Mouse (Mus musculus) MEL (cell line): ENCODE results near the gene Ptpre. TPM values are rescaled to one million over a fixed set of nuclear protein-coding genes. Genes with fewer than 3 reads are reported as not detected.
A peak's percentile ranks its signal among the peaks of the same experiment; 100 is the strongest.

Source experiments
- DNase-seq: peaks from one replicate; pipeline ENCODE4 v3.0.0; 2011; ENCODE audit warnings: low read depth, low spot score
- H3K27ac ChIP-seq: 2 replicates; pipeline ENCODE4 v1.5.1; 2012; ENCODE audit warnings: low read depth, mild to moderate bottlenecking, control low read depth, low read length, moderate library complexity; ENCODE audit not compliant: control insufficient read depth
- H3K27me3 ChIP-seq, 2 experiments: fragments of 150-350 bp in 1 of 2; sonication (generic) in 1 of 2; 2 replicates each; pipeline ENCODE4 v1.6.1; 2012; ENCODE audit warnings: low read length in 2 of 2, mild to moderate bottlenecking in 2 of 2, improper control_type of control experiment in 1 of 2, moderate library complexity in 1 of 2; ENCODE audit not compliant: insufficient read depth in 2 of 2, control insufficient read depth in 1 of 2
- H3K36me3 ChIP-seq, 2 experiments: 2 replicates each; pipeline ENCODE4 v1.6.1; 2012 to 2014; ENCODE audit warnings: low read length in 2 of 2, improper control_type of control experiment in 1 of 2, inconsistent platforms in 1 of 2, mild to moderate bottlenecking in 1 of 2; ENCODE audit not compliant: insufficient read depth in 2 of 2, control insufficient read depth in 1 of 2
- H3K4me1 ChIP-seq, 2 experiments: fragments of 150-350 bp in 1 of 2; sonication (generic) in 1 of 2; 2 replicates each; pipeline ENCODE4 v1.6.1; 2012; ENCODE audit warnings: low read length in 2 of 2, improper control_type of control experiment in 1 of 2, mild to moderate bottlenecking in 1 of 2; ENCODE audit not compliant: insufficient read depth in 2 of 2, control insufficient read depth in 1 of 2
- H3K4me3 ChIP-seq, 2 experiments: fragments of 150-350 bp in 1 of 2; sonication (generic) in 1 of 2; 2 replicates each; pipeline ENCODE4 v1.5.1; 2012; ENCODE audit warnings: low read depth in 2 of 2, low read length in 2 of 2, mild to moderate bottlenecking in 2 of 2, moderate library complexity in 2 of 2, control low read depth in 1 of 2, improper control_type of control experiment in 1 of 2; ENCODE audit not compliant: control insufficient read depth in 1 of 2, insufficient read depth in 1 of 2
- H3K79me2 ChIP-seq: 2 replicates; pipeline ENCODE4 v1.6.1; 2012; ENCODE audit warnings: mild to moderate bottlenecking, low read length, moderate library complexity; ENCODE audit not compliant: control insufficient read depth, poor library complexity, insufficient read depth
- H3K9ac ChIP-seq: 2 replicates; pipeline ENCODE4 v1.6.1; 2012; ENCODE audit warnings: low read depth, mild to moderate bottlenecking, control low read depth, low read length, moderate library complexity; ENCODE audit not compliant: control insufficient read depth, poor library complexity, severe bottlenecking
- H3K9me3 ChIP-seq: fragments of 150-350 bp; sonication (generic); replicated peaks from 2 replicates; pipeline ENCODE4 v1.6.1; 2012; ENCODE audit warnings: mild to moderate bottlenecking, low read length, improper control_type of control experiment, moderate library complexity; ENCODE audit not compliant: insufficient read depth
- CHD1 ChIP-seq: IDR thresholded peaks from 2 replicates; pipeline ENCODE4 v1.6.1; 2012; ENCODE audit warnings: low read depth, mild to moderate bottlenecking, inconsistent platforms, low read length, improper control_type of control experiment
- CTCF ChIP-seq, 3 experiments: IDR thresholded peaks in 2 of 3; conservative IDR thresholded peaks in 1 of 3; 2 replicates each; pipeline ENCODE4 v1.5.1; 2011 to 2012; ENCODE audit warnings: low read length in 3 of 3, low read depth in 2 of 3, mild to moderate bottlenecking in 2 of 3, improper control_type of control experiment in 1 of 3, inconsistent platforms in 1 of 3, mixed read lengths in 1 of 3, moderate library complexity in 1 of 3; ENCODE audit not compliant: control insufficient read depth in 1 of 3, insufficient read depth in 1 of 3, poor library complexity in 1 of 3, severe bottlenecking in 1 of 3
- ELF1 ChIP-seq: IDR thresholded peaks from 2 replicates; pipeline ENCODE4 v1.6.1; 2014; ENCODE audit warnings: low read depth, mild to moderate bottlenecking, inconsistent platforms, low read length, improper control_type of control experiment, moderate library complexity
- EP300 ChIP-seq, 2 experiments: IDR thresholded peaks; 2 replicates each; pipeline ENCODE4 v1.6.1; 2011; ENCODE audit warnings: improper control_type of control experiment in 2 of 2, low read length in 2 of 2, low read depth in 1 of 2, mild to moderate bottlenecking in 1 of 2
- ETS1 ChIP-seq: IDR thresholded peaks from 2 replicates; pipeline ENCODE4 v1.6.1; 2012; ENCODE audit warnings: low read depth, mild to moderate bottlenecking, inconsistent platforms, low read length, improper control_type of control experiment, moderate library complexity
- HCFC1 ChIP-seq: IDR thresholded peaks from 2 replicates; pipeline ENCODE4 v1.6.1; 2012; ENCODE audit warnings: low read depth, mild to moderate bottlenecking, inconsistent platforms, low read length, improper control_type of control experiment, moderate library complexity
- MAFK ChIP-seq: IDR thresholded peaks from 2 replicates; pipeline ENCODE4 v1.6.1; 2011; ENCODE audit warnings: low read depth, mild to moderate bottlenecking, low read length, improper control_type of control experiment, borderline replicate concordance
- MXI1 ChIP-seq: IDR thresholded peaks from 2 replicates; pipeline ENCODE4 v1.6.1; 2011; ENCODE audit warnings: mild to moderate bottlenecking, low read depth, low read length, improper control_type of control experiment
- MYC ChIP-seq: IDR thresholded peaks from 2 replicates; pipeline ENCODE4 v1.6.1; 2011; ENCODE audit warnings: low read depth, mild to moderate bottlenecking, low read length, improper control_type of control experiment, moderate library complexity
- NRF1 ChIP-seq: IDR thresholded peaks from 2 replicates; pipeline ENCODE4 v1.6.1; 2014; ENCODE audit warnings: low read depth, mild to moderate bottlenecking, inconsistent platforms, low read length, improper control_type of control experiment, moderate library complexity; ENCODE audit not compliant: poor library complexity, insufficient read depth, severe bottlenecking
- POLR2A ChIP-seq, 2 experiments: IDR thresholded peaks; 2 replicates each; pipeline ENCODE4 v1.6.1; 2011 to 2012; ENCODE audit warnings: low read length in 2 of 2, mild to moderate bottlenecking in 2 of 2, control low read depth in 1 of 2, improper control_type of control experiment in 1 of 2, low read depth in 1 of 2, moderate library complexity in 1 of 2; ENCODE audit not compliant: control insufficient read depth in 1 of 2, insufficient read depth in 1 of 2, poor library complexity in 1 of 2
- RAD21 ChIP-seq: IDR thresholded peaks from 2 replicates; pipeline ENCODE4 v1.6.1; 2011; ENCODE audit warnings: mild to moderate bottlenecking, low read depth, low read length, improper control_type of control experiment
- SIN3A ChIP-seq: IDR thresholded peaks from 2 replicates; pipeline ENCODE4 v1.6.1; 2012; ENCODE audit warnings: low read length, improper control_type of control experiment, inconsistent platforms
- TAL1 ChIP-seq: IDR thresholded peaks from 2 replicates; pipeline ENCODE4 v1.6.1; 2012; ENCODE audit warnings: mild to moderate bottlenecking, inconsistent platforms, low read length, moderate library complexity, mixed read lengths
- TCF12 ChIP-seq: IDR thresholded peaks from 2 replicates; pipeline ENCODE4 v1.6.1; 2014; ENCODE audit warnings: low read depth, mild to moderate bottlenecking, inconsistent platforms, low read length, improper control_type of control experiment, moderate library complexity
- ZKSCAN1 ChIP-seq: IDR thresholded peaks from 2 replicates; pipeline ENCODE4 v1.6.1; 2012; ENCODE audit warnings: low read depth, mild to moderate bottlenecking, inconsistent platforms, low read length, improper control_type of control experiment, moderate library complexity
- ZMIZ1 ChIP-seq: IDR thresholded peaks from 2 replicates; pipeline ENCODE4 v1.6.1; 2012; ENCODE audit warnings: low read depth, mild to moderate bottlenecking, inconsistent platforms, low read length, improper control_type of control experiment, moderate library complexity
- polyA plus RNA-seq, 2 experiments: library from polyadenylated mRNA; stranded (reverse) in 1 of 2; unstranded in 1 of 2; fragments of >175 nt in 1 of 2; fragments of >200 nt in 1 of 2; gene quantifications; 2 replicates each; pipeline versions ENCODE4 v1.2.1 to v1.2.4; 2012; ENCODE audit warnings: low replicate concordance in 2 of 2, low read depth in 1 of 2; ENCODE audit not compliant: insufficient read length in 2 of 2, insufficient read depth in 1 of 2, missing spikeins in 1 of 2
- total RNA-seq: library from RNA; depleted of rRNA; stranded (reverse); fragments of 300-350 nt; gene quantifications from 2 replicates; pipeline ENCODE4 v1.2.3, GENCODE M21; 2012

The Ptpre gene
- total and polyA plus RNA-seq, 3 experiments, result 4.9 to 12.9 TPM; not detected in 1

DNA sequence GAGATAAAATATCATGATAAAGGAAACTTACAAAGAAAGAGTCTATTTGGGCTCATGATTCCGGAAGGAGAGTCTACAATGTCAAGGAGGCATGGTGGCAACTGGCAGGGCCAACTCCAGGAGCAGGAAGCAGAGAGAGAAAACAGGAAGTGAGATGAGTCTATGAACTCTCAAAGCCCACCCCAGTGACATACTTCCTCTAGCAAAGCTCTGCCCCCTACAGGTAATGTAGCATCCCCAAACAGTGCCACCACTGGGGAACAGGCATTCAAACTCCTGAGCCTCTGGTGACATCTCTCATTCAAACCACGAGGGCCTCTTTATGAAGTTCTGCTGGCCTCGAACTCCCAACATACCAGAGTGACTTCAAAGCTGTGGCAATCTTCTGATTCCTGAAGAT lies 25.6 kb upstream of the Ptpre start (continued):
- TF ChIP-seq SIN3A (no peak), RAD21 (no peak), CTCF (IDR thresholded peaks at IDR 0.05 in 2 of 3, conservative IDR thresholded peaks at IDR 0.05 in 1 of 3; ENCODE audit: control insufficient read depth in 1 of 3, insufficient read depth in 1 of 3, low read depth in 2 of 3, low read length in 3 of 3, poor library complexity in 1 of 3, severe bottlenecking in 1 of 3) (peak in 1 of 3 experiments; percentile 32; a peak in 2 of 6 replicates), HCFC1 (0 out of 2 replicates have a peak, but pooled peaks have one; percentile 35)

DNA sequence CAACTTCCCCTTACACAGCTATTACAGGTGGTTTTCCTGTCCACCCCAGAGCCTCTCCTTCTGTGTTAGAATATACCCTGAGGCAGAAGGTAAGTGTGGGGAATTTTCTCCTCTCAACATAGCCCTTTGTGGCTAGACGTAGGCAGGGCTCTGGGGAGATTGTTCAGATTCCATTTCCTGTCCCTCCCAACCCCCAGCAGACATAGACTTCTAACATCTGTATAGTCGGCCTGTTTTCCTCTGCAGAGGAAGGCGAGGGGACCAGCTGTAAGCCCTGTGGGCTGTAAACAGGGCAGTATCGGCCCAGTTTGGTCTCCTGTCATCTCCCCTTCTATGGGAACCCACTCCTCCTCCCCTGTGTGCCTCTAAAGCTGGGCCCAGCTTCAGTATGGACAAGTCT lies 20.1 kb upstream of the Ptpre start:
- H3K4me1 ChIP-seq, result peaks cover 0 to 5% of the 10 kb centered on the region in 2 experiments; a peak in 2 of 4 replicates
- H3K27ac ChIP-seq, result no peak overlapping the region
- H3K9me3 ChIP-seq, result no peaks in the 10 kb centered on the region
- no peak overlapping the region for H3K4me3 ChIP-seq
- TF ChIP-seq ZMIZ1, result no peak
- TF ChIP-seq, all 39 proteins: peak for 0
- no peak for DNase-seq
- no peaks in the 10 kb centered on the region for H3K79me2 ChIP-seq
- no peak overlapping the region for H3K9ac ChIP-seq
- H3K36me3 ChIP-seq, result no peaks in the 10 kb centered on the region
- H3K27me3 ChIP-seq, result peaks cover 0 to 2% of the 10 kb centered on the region in 2 experiments; a peak in 1 of 4 replicates

DNA sequence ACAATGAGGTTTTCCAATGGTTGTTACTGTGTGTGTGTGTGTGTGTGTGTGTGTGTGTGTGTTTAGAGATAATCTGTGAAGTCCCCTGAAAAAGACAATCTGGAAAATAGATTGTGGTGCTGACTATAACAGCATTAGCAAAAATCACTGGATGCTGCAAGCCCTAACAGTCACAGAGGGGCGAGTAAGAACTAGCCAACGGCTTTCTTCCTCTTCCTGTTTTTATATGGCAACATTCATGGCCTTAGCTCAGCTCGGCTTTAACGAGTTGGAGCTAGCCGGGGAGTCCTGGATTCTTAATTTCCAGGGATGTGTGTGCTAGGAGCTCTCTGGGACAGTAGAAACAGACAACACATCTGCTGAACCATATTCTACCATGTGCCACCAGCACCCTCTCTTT lies 17.0 kb upstream of the Ptpre start:
- peaks cover 0 to 2% of the 10 kb centered on the region in 2 experiments; a peak in 1 of 4 replicates for H3K27me3 ChIP-seq
- peaks cover 0 to 5% of the 10 kb centered on the region in 2 experiments; a peak in 2 of 4 replicates for H3K4me1 ChIP-seq
- no peak overlapping the region for H3K27ac ChIP-seq
- peak; percentile 37 for DNase-seq
- H3K4me3 ChIP-seq, result no peak overlapping the region
- H3K9me3 ChIP-seq, result no peaks in the 10 kb centered on the region
- no peaks in the 10 kb centered on the region for H3K36me3 ChIP-seq
- TF ChIP-seq ZKSCAN1, result no peak
- TF ChIP-seq TCF12, result no peak
- H3K9ac ChIP-seq, result peak overlapping the region; percentile 35; the same call in 1 of the 2 replicates
- H3K79me2 ChIP-seq, result no peaks in the 10 kb centered on the region

DNA sequence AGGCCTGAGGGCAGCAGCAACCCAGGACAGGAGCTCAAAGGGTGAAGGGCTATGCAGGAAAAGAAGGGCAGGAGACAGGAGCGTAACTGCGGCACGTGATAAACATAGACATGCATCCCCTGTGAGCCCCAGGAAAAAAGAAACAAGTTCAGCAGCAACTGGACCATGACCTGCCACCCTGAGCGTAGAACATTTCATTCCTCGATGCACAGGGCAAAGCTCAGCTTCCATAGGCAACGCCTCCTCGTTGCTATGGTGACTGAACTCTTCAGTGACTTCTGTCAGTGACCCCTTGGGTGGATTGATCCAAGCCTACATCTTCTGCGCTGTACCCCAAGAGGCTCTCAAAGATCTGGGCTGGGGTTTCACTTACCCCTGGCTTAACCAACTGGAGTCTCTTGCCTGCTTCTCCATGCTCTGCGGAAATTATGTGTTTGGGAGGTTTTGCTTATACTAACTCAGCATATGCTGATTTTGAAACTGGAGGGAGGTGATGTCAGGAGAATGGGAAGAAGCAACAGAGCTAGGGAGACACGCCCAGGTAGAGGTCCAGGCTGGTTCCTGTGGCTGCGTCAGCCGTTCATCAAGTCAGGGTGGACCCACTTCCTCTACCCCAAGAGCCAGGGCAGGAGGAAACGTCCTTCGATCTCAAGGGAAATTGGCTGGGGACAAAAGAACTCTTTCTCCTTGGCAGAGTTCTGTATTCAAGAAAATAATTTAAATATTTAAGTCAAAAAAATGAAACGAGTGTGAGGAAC lies 15.3 kb upstream of the Ptpre start:
- Histone ChIP-seq H3K4me1 (peaks cover 0 to 12% of the 10 kb centered on the region in 2 experiments; a peak in 2 of 4 replicates), H3K9ac (no peak overlapping the region), H3K36me3 (no peaks in the 10 kb centered on the region; a peak in 1 of 4 replicates), H3K27ac (no peak overlapping the region), H3K9me3 (no peaks in the 10 kb centered on the region), H3K4me3 (no peak overlapping the region), H3K79me2 (no peaks in the 10 kb centered on the region), H3K27me3 (peaks cover 0 to 2% of the 10 kb centered on the region in 2 experiments; a peak in 1 of 4 replicates)
- DNase-seq, result no peak
- TF ChIP-seq MAFK, result no peak
- no peak for TF ChIP-seq ETS1
- TF ChIP-seq TAL1, result no peak
- no peak for TF ChIP-seq ELF1
- TF ChIP-seq EP300 (IDR thresholded peaks at IDR 0.05; ENCODE audit: low read depth in 1 of 2, low read length in 2 of 2), result no peak
- TF ChIP-seq RAD21, result no peak
- TF ChIP-seq SIN3A, result no peak
- no peak for TF ChIP-seq CHD1
- no peak for TF ChIP-seq MYC
- no peak for TF ChIP-seq POLR2A (IDR thresholded peaks at IDR 0.05; ENCODE audit: control insufficient read depth in 1 of 2, insufficient read depth in 1 of 2, low read depth in 1 of 2, low read length in 2 of 2, poor library complexity in 1 of 2)
- TF ChIP-seq ZKSCAN1, result no peak
- TF ChIP-seq CTCF (IDR thresholded peaks at IDR 0.05 in 2 of 3, conservative IDR thresholded peaks at IDR 0.05 in 1 of 3; ENCODE audit: control insufficient read depth in 1 of 3, insufficient read depth in 1 of 3, low read depth in 2 of 3, low read length in 3 of 3, poor library complexity in 1 of 3, severe bottlenecking in 1 of 3), result no peak
- no peak for TF ChIP-seq NRF1
- no peak for TF ChIP-seq MXI1
